Comparison of ENCODE assay signal across 19 mouse cellular contexts in genomic region chr3:85421403-85421802, GRCm38 (mm10).
DNase-seq lines count a peak whose midpoint lies in the region; ATAC-seq and TF ChIP-seq lines count a peak whose summit lies in the region.
"Had no signal": no experiment of that assay in that cellular context is flagged by ENCODE, and none has a peak within 500 bp of the region (broad histone marks: within the 10 kb centered on the region; RNA-seq: fewer than 3 reads in every experiment).

No protein-coding gene starts in this region.

- intact Hi-C loops in left cerebral cortex, adult 2 months (cut with DNase I), result no loop called here
- intact Hi-C loops in left cerebral cortex, postnatal 10 days (cut with DNase I), result no loop called here

- no peak overlapping the region for H3K27ac ChIP-seq in forebrain, postnatal 0 days (ENCODE audit: low read depth, low read length)
- no peak overlapping the region for H3K27ac ChIP-seq in forebrain, embryonic 11.5 days (ENCODE audit: low read depth, low read length)
- peak overlapping the region; percentile 18 for H3K27ac ChIP-seq in left cerebral cortex, adult 2 months
- H3K27ac ChIP-seq: heart, embryonic 10.5 days; kidney, postnatal 0 days; limb, embryonic 12.5 days; liver, embryonic 12.5 days; midbrain, embryonic 12.5 days had no signal

- no peaks in the 10 kb centered on the region for H3K27me3 ChIP-seq in forebrain, postnatal 0 days (ENCODE audit: insufficient read depth, low read length)
- no peaks in the 10 kb centered on the region for H3K27me3 ChIP-seq in forebrain, embryonic 11.5 days (ENCODE audit: control insufficient read depth, insufficient read depth, low read length)
- H3K27me3 ChIP-seq: limb, embryonic 12.5 days; liver, embryonic 12.5 days; midbrain, embryonic 12.5 days had no signal

- no peak overlapping the region for H3K9ac ChIP-seq in forebrain, postnatal 0 days
- H3K9ac ChIP-seq in forebrain, embryonic 11.5 days (ENCODE audit: low read length), result no peak overlapping the region
- H3K9ac ChIP-seq: limb, embryonic 12.5 days; liver, embryonic 12.5 days; midbrain, embryonic 12.5 days had no signal

- TF ChIP-seq CTCF in forebrain, postnatal 0 days (IDR thresholded peaks at IDR 0.05; ENCODE audit: low read depth), result no peak
- no peak for TF ChIP-seq CTCF in left cerebral cortex, adult 2 months (IDR thresholded peaks at IDR 0.05)

- DNase-seq in forebrain, postnatal 0 days, result no peak
- DNase-seq in forebrain, embryonic 11.5 days (ENCODE audit: low spot score), result no peak
- DNase-seq in left cerebral cortex, adult 2 months (ENCODE audit: extremely low spot score in 1 of 2, low spot score in 2 of 2), result peak in 1 of 2 experiments; percentile 25
- DNase-seq in left cerebral cortex, postnatal 10 days (ENCODE audit: extremely low spot score in 1 of 2, low spot score in 2 of 2), result no peak
- peak; percentile 48 to 57 for DNase-seq in right cerebral cortex, adult 2 months (ENCODE audit: low spot score in 2 of 2)
- DNase-seq in right cerebral cortex, postnatal 25 days, result no peak
- DNase-seq in liver, result no peak
- DNase-seq in layer of hippocampus, adult 11-12 months (ENCODE audit: low spot score), result no peak
- DNase-seq: adrenal gland, postnatal 14 days; cerebellum, adult 9-10 months; kidney, adult 2 months; lung, adult 18-20 months; lung, postnatal 14 days; spleen, adult 18-20 months had no signal

- no peaks in the 10 kb centered on the region for H3K36me3 ChIP-seq in forebrain, postnatal 0 days (ENCODE audit: insufficient read depth)
- no peaks in the 10 kb centered on the region for H3K36me3 ChIP-seq in forebrain, embryonic 11.5 days (ENCODE audit: control insufficient read depth, insufficient read depth, low read length)
- H3K36me3 ChIP-seq: heart, embryonic 10.5 days; limb, embryonic 12.5 days; liver, embryonic 12.5 days; midbrain, embryonic 12.5 days had no signal

- H3K9me3 ChIP-seq in forebrain, postnatal 0 days (ENCODE audit: low read length), result no peaks in the 10 kb centered on the region
- no peaks in the 10 kb centered on the region for H3K9me3 ChIP-seq in forebrain, embryonic 11.5 days (ENCODE audit: control insufficient read depth, low read length)
- H3K9me3 ChIP-seq: heart, embryonic 10.5 days; limb, embryonic 12.5 days; liver, embryonic 12.5 days; midbrain, embryonic 12.5 days had no signal

- 63% methylated on average over 9 of the region's 9 CpGs for WGBS in forebrain, postnatal 0 days
- 85% methylated on average over 9 of the region's 9 CpGs for WGBS in forebrain, embryonic 11.5 days

- no peaks in the 10 kb centered on the region for H3K4me1 ChIP-seq in forebrain, postnatal 0 days (ENCODE audit: insufficient read depth)
- no peaks in the 10 kb centered on the region for H3K4me1 ChIP-seq in forebrain, embryonic 11.5 days (replicated peaks; ENCODE audit: control insufficient read depth, insufficient read depth, low read length)
- H3K4me1 ChIP-seq: heart, embryonic 10.5 days; limb, embryonic 12.5 days; liver, embryonic 12.5 days had no signal

- H3K4me3 ChIP-seq in forebrain, postnatal 0 days (ENCODE audit: low read depth, low read length), result no peak overlapping the region
- no peak overlapping the region for H3K4me3 ChIP-seq in forebrain, embryonic 11.5 days (ENCODE audit: low read depth, low read length)
- no peak overlapping the region for H3K4me3 ChIP-seq in left cerebral cortex, adult 2 months
- H3K4me3 ChIP-seq: heart, embryonic 10.5 days; limb, embryonic 12.5 days; liver, embryonic 12.5 days; midbrain, embryonic 12.5 days had no signal

- ATAC-seq in forebrain, postnatal 0 days, result peak; percentile 29; the same call in 1 of the 2 replicates
- ATAC-seq in forebrain, embryonic 11.5 days (replicated peaks; ENCODE audit: low FRiP score), result no peak
- ATAC-seq: liver, embryonic 12.5 days had no signal

- H3K4me2 ChIP-seq in forebrain, postnatal 0 days (ENCODE audit: low read depth), result no peak overlapping the region
- H3K4me2 ChIP-seq in forebrain, embryonic 11.5 days (ENCODE audit: low read depth, low read length, severe bottlenecking), result no peak overlapping the region
- H3K4me2 ChIP-seq: limb, embryonic 12.5 days; liver, embryonic 12.5 days; midbrain, embryonic 12.5 days had no signal

Comparison
In these comparisons a context has a peak if more than half of its experiments do, and no peak if none do; other contexts are left out.
1. DNase-seq: peak in right cerebral cortex, adult 2 months (2 of 2); none in forebrain, postnatal 0 days (single experiment), forebrain, embryonic 11.5 days (single experiment), left cerebral cortex, postnatal 10 days (0 of 2), right cerebral cortex, postnatal 25 days (single experiment), liver (single experiment) and layer of hippocampus, adult 11-12 months (single experiment).